Mouse (Mus musculus) left cerebral cortex, adult 2 months (tissue): ENCODE results near the gene Nepro. TPM values are rescaled to one million over a fixed set of nuclear protein-coding genes. Genes with fewer than 3 reads are reported as not detected.

Experiments
- DNase-seq, 2 experiments: peaks; one replicate each; pipeline ENCODE4 v3.0.0; 2021 to 2022; ENCODE audit warnings: low spot score in 2 of 2, mixed read lengths in 1 of 2; ENCODE audit errors: extremely low spot score in 1 of 2
- H3K27ac ChIP-seq: fragments of 200-600 bp; 2 replicates; pipeline ENCODE4 v1.8.1; 2022
- H3K4me3 ChIP-seq: fragments of 200-600 bp; 2 replicates; pipeline ENCODE4 v1.8.1; 2022
- CTCF ChIP-seq: fragments of 200-600 bp; IDR thresholded peaks from 2 replicates; pipeline ENCODE4 v1.8.1; 2022; ENCODE audit warnings: antibody characterized with exemption, mild to moderate bottlenecking, moderate library complexity
- intact Hi-C: fragments of 180-260 bp; cut with DNase I; formaldehyde crosslinking; loops from one replicate; pipeline ENCODE4 v1.15.1; 2025
- total RNA-seq, 2 experiments: library from RNA; stranded (reverse); gene quantifications; 2 replicates each; pipeline ENCODE4 v1.2.3; 2021

The Nepro gene
- total RNA-seq, 2 experiments from 2014 or later, result 4.8 to 5.0 TPM

GRCm38 (mm10) chr16:44778538-44779147 is 54.5 kb downstream of the Nepro start:
- Histone ChIP-seq H3K4me3 (no peak overlapping the region), H3K27ac (no peak overlapping the region)
- intact Hi-C loops, result no loop called here
- TF ChIP-seq CTCF, result no peak
- no peak for DNase-seq

GRCm38 (mm10) chr16:44779494-44779893 is 55.4 kb downstream of the Nepro start:
- no peak overlapping the region for H3K4me3 ChIP-seq
- TF ChIP-seq CTCF, result no peak
- intact Hi-C loops, result no loop called here
- no peak for DNase-seq
- H3K27ac ChIP-seq, result no peak overlapping the region

GRCm38 (mm10) chr16:44780751-44781150 is 56.6 kb downstream of the Nepro start:
- no peak overlapping the region for H3K27ac ChIP-seq
- intact Hi-C loops, result no loop called here
- TF ChIP-seq CTCF, result no peak
- no peak overlapping the region for H3K4me3 ChIP-seq
- DNase-seq, result no peak

Other genes starting within 250 kb of the Nepro start
- gene Boc, start 165.4 kb upstream of the Nepro start, total RNA-seq, result 10 to 100 TPM; 18.7 to 20.0 TPM
- gene Gtpbp8, start 22.1 kb downstream of the Nepro start, total RNA-seq, result 10 to 100 TPM; 24.4 to 25.7 TPM
- 1 to 10 TPM; 1.0 to 1.1 TPM for gene Cd200r1, start 41.4 kb downstream of the Nepro start, total RNA-seq
- gene Cd200r4, start 87.4 kb downstream of the Nepro start, total RNA-seq, result under 1 TPM; 0.23 to 0.32 TPM
- not detected for gene Cd200r2, start 142.8 kb downstream of the Nepro start, total RNA-seq
- gene Cd200r3, start 219.4 kb downstream of the Nepro start, total RNA-seq, result not detected